Mouse (Mus musculus): ENCODE data around the gene Ptpn7. TPM values are rescaled to one million over a fixed set of nuclear protein-coding genes. Genes with fewer than 3 reads are reported as not detected.

Gene Ptpn7
- total RNA-seq (2023) = 10 to 100 TPM; 80.2 to 85.6 TPM

DNA sequence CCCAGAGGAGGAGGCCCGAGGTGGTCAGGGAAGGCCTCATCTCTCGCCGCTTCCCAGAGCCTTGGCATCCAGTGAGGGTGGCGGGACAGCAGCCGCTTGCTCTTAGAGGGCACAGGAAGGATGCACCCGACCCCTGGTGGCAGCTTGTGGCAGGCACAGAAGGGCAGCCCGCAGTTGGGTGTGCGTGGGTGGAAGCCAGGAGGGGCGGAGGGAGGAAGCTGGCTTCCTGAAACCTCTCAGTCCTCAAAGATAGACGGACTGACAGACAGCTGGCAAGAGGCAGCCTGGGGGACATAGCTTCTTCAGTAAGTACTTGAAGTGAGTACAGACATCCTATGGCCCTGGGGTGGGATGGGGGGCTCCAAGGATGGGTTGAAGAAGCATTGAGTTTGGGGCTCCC, at the start of gene Ptpn7:
Gene Ptpn7, plus strand, starts transcription at position 228 of the 400 bp plus-strand sequence.

DNA sequence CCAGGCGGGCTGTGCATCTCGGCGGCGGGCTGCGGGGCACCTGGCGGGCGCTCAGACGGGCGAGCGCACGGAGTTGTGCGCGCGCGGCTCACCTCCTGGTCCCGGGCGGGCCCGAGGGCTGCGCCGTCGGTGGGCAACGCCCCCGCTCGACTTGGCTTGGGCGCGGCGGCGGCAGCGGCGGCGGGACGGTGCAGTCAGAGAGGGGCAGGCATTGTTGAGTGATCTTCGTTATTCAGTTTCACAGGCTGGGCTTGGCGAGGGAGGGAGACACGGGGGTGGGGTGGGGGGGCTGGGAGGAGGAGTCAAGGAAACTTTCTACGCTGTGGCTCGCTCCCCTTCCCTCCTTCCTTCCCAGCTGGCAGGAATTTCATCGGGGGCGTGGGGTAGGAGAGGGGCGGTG, 27.4 kb upstream of the Ptpn7 start, which contains the start of gene Lgr6:
Gene Lgr6, minus strand, starts transcription at position 153 of the 400 bp plus-strand sequence.

DNA sequence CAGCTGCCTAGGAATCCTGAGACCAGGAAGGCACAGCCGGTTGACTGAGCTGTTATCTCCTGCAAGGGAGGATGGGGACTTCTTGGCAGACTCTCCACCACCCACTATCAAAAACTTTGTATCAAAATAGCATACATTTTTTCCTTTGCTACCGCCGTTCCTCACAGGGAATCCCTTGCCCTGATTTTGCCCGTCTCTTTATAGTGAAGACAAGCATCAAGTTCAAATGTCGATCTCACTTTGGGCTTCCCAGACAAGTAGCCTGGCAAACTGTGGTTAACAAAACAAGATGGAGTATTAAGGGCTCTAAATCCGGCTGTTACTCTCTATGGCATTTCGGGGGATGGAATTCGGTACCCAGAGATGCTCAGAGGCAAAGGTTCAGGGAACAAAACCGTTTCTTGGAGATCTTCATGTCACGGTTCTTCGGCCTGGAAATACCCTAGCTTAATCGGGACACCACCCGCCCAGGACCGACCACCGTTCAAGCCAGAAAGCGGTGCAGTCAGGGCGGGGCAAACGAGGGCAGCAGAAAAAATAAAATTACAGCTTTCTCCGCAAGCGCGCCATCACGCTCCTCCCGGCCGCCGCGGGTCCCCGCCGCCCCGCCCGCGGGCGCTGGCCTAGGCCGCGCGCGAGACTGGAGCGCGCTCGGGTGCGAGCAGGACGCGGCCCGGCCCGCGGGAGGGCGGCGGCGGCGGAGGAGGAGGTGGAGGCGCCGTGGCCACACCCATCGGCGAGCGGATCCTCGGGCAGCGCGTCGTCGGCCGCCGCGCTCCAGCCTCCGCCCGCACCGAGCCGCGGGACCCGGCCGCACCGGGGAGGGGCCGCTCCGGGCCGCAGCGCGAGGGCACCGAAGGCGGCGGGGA, 13.8 kb downstream of the Ptpn7 start, which contains the start of gene Arl8a:
Gene Arl8a, plus strand, starts transcription at position 748 of the 869 bp plus-strand sequence.

DNA sequence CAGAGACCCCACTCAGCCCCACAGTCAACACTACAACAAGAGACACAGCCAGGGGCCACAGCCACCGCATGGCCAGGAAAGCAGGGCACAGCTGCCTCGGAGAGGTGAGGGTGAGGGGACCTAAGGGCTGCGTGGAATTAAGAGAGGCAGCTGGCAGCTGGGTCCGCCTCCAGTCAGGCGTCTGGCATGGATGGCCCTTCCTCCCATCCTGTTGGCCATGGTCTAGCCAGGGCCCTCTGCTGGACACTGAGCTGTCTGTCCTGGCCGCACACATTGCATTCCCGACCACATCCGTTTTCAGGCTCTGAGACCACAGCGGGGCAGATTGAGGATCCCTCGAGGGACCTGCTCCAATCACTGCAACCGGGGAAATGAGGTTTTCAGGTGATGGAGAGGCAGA, 34.9 kb downstream of the Ptpn7 start, which contains the start of gene Gpr37l1:
Gene Gpr37l1, minus strand, starts transcription at position 247 of the 400 bp plus-strand sequence.

Other genes starting within 250 kb of the Ptpn7 start
- gene Ppp1r12b, start 176.8 kb upstream of the Ptpn7 start, total RNA-seq (2023) = 10 to 100 TPM; 23.6 to 27.4 TPM
- 10 to 100 TPM; 21.5 to 25.4 TPM for gene Ube2t, start 170.1 kb upstream of the Ptpn7 start, total RNA-seq (2023)
- not detected for gene Lgr6, start 27.4 kb upstream of the Ptpn7 start, total RNA-seq (2023)
- 10 to 100 TPM; 53.7 to 58.0 TPM for gene Arl8a, start 14.1 kb downstream of the Ptpn7 start, total RNA-seq (2023)
- gene Gpr37l1, start 35.0 kb downstream of the Ptpn7 start, total RNA-seq (2023) = not detected
- not detected for gene Elf3, start 125.9 kb downstream of the Ptpn7 start, total RNA-seq (2023)
- gene Rnpep, start 151.4 kb downstream of the Ptpn7 start, total RNA-seq (2023) = 10 to 100 TPM; 34.2 to 34.6 TPM
- 10 to 100 TPM; 70.7 to 74.7 TPM for gene Timm17a, start 181.1 kb downstream of the Ptpn7 start, total RNA-seq (2023)
- gene Lmod1, start 192.1 kb downstream of the Ptpn7 start, total RNA-seq (2023) = not detected
- 1 to 10 TPM; 3.1 to 5.6 TPM for gene Shisa4, start 242.5 kb downstream of the Ptpn7 start, total RNA-seq (2023)